Mouse (Mus musculus) lung, embryonic 16.5 days (tissue): ENCODE results near the gene Rpl7l1. TPM values are rescaled to one million over a fixed set of nuclear protein-coding genes. Genes with fewer than 3 reads are reported as not detected.

ENCODE experiments used
- polyA plus RNA-seq: library from polyadenylated mRNA; unstranded; fragments of >200 nt; fragmentation: Nextera tagmentation; extraction: Ambion mirVana; gene quantifications from 2 replicates; pipeline ENCODE4 v1.2.1, GENCODE M21; 2015

The Rpl7l1 gene
- polyA plus RNA-seq, 1 experiment from 2014 or later: 154 TPM

Other genes with a start within 250 kb of the Rpl7l1 start
- gene Cul9, start 236.3 kb downstream of the Rpl7l1 start, polyA plus RNA-seq: 4.0 and 4.1 TPM in 2 replicates
- gene Srf, start 226.5 kb downstream of the Rpl7l1 start, polyA plus RNA-seq: 6.1 and 6.5 TPM in 2 replicates
- gene Ptk7, start 153.2 kb downstream of the Rpl7l1 start, polyA plus RNA-seq: 141 and 143 TPM in 2 replicates
- 27.6 and 30.8 TPM in 2 replicates for gene Klc4, start 136.7 kb downstream of the Rpl7l1 start, polyA plus RNA-seq
- 93.0 and 97.4 TPM in 2 replicates for gene Mrpl2, start 136.4 kb downstream of the Rpl7l1 start, polyA plus RNA-seq
- 49.1 and 50.8 TPM in 2 replicates for gene Cul7, start 132.3 kb downstream of the Rpl7l1 start, polyA plus RNA-seq
- gene Rrp36, start 108.3 kb downstream of the Rpl7l1 start, polyA plus RNA-seq: 51.4 and 51.6 TPM in 2 replicates
- gene Mea1, start 103.9 kb downstream of the Rpl7l1 start, polyA plus RNA-seq: 129 and 137 TPM in 2 replicates
- gene Klhdc3, start 101.8 kb downstream of the Rpl7l1 start, polyA plus RNA-seq: 115 TPM in 2 replicates
- gene Ppp2r5d, start 77.6 kb downstream of the Rpl7l1 start, polyA plus RNA-seq: 90.7 and 94.7 TPM in 2 replicates
- 22.1 and 24.2 TPM in 2 replicates for gene Pex6, start 71.2 kb downstream of the Rpl7l1 start, polyA plus RNA-seq
- gene Gnmt, start 53.5 kb downstream of the Rpl7l1 start, polyA plus RNA-seq: 2.5 and 5.2 TPM in 2 replicates
- 79.0 and 80.1 TPM in 2 replicates for gene Cnpy3, start 30.5 kb downstream of the Rpl7l1 start, polyA plus RNA-seq
- gene Ptcra, start 19.0 kb downstream of the Rpl7l1 start, polyA plus RNA-seq: 2.8 and 7.1 TPM in 2 replicates
- 59.5 and 60.2 TPM in 2 replicates for gene 2310039H08Rik, start 10.0 kb downstream of the Rpl7l1 start, polyA plus RNA-seq
- 3.3 and 4.4 TPM in 2 replicates for gene Bicral, start 75.8 kb upstream of the Rpl7l1 start, polyA plus RNA-seq
- gene Tbcc, start 108.0 kb upstream of the Rpl7l1 start, polyA plus RNA-seq: 38.6 and 40.8 TPM in 2 replicates
- gene Prph2, start 127.8 kb upstream of the Rpl7l1 start, polyA plus RNA-seq: not detected in 2 replicates
- gene Ubr2, start 227.9 kb upstream of the Rpl7l1 start, polyA plus RNA-seq: 15.2 and 16.1 TPM in 2 replicates